Mouse (Mus musculus): ENCODE measurements at regions not wholly inside any gene's neighbourhood (a gene's known extent, or its start where the extent isn't known, plus 50 kb on each side); places are given as distances from the start of the nearest gene placed in this dataset.

DNA sequence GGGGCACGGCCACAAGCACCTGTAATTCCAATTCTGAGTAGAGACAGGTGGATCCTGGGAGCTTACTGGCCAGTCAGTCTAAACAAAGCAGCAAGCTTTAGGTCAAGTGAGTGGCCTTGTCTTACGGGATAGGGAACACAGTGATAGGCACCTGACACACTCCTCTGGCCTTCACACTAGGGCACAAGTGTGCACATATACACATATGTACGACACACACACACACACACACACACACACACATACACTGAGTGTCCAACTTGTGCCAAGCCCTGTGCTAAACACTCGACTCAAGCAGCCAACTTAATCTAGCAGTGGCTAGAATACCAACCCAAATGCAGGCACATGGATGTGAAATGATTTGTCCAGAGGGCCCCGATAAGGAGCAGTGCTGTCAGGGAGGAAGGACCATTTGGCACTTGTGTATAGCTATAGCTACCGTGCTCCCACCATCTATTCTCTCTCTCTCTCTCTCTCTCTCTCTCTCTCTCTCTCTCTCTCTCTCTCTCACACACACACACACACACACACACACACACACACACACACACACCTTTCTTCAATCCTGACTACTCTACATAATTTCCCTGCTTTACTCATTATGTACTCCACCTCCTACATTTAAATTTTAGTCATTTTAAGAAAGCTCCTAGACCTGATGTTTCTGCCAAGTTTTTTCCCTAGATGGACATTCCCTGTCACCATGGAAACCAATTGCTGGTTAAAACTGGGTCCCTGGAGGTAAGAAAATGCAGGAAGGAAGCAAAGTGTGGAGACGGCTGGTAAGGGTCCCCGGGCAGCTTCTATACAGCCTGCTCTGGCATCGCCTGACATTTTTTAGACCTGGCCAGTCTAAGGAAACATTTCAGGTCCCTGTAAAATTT lies 609.2 kb downstream of the Zfp706 start:
- WGBS, result 76% methylated on average over 9 of the region's 9 CpGs
- Histone ChIP-seq H3K4me3 (ENCODE audit: insufficient read depth, low read depth, low read length) (no peak overlapping the region), H3K36me3 (ENCODE audit: control insufficient read depth, insufficient read depth, low read length) (no peaks in the 10 kb centered on the region), H3K4me1 (ENCODE audit: control insufficient read depth, insufficient read depth, low read length) (no peaks in the 10 kb centered on the region), H3K27me3 (replicated peaks; ENCODE audit: control insufficient read depth, insufficient read depth, low read length) (no peaks in the 10 kb centered on the region), H3K27ac (ENCODE audit: insufficient read depth, low read depth, low read length) (no peak overlapping the region)
- DNase-seq, result no peak
- TF ChIP-seq CTCF (conservative IDR thresholded peaks at IDR 0.05; ENCODE audit: insufficient read depth, insufficient read length, low read depth, low read length), result no peak
- no peak for TF ChIP-seq POLR2A (IDR thresholded peaks at IDR 0.05; ENCODE audit: low read depth, low read length)

DNA sequence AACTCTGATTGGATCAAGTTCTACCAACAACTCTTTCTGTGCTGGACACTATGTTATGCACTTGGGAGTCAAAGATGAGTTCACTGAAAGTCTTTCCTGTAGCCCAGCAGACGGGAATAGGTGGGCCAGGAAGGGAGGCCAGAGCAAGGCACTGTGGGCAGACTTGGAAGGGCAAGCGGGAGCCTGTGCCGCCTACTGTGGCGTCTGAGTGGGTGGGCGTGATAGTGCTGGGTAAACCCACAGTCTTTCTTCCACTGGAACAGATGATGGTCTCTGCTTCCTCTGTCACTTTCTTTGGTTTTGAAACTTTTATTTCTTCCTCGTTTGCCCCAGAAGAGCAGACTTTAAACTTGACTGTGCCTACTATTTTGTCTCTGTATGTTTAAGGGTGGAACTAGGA lies 610.8 kb downstream of the Zfp706 start:
- Histone ChIP-seq H3K36me3 (ENCODE audit: control insufficient read depth, insufficient read depth, low read length) (no peaks in the 10 kb centered on the region), H3K27ac (ENCODE audit: insufficient read depth, low read depth, low read length) (no peak overlapping the region)

DNA sequence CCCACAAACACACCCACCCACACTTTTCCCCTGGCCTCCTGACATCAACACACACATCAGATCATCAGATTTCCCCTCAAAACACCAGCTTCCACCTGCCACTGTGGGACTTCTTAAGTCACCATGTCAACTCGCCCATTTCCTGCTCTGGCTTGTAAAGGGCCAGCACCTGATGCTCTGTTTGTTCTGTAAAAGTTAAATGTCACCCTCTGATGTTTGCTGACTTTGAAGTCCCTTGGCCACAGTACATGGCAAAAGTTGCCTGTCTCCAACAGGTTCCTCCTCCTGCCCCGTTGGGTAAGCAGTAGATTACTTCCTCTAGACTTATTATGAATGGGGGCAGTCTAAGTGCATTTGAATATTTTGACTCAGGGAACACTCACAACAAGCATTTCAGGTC lies 611.3 kb downstream of the Zfp706 start:
- no peaks in the 10 kb centered on the region for H3K36me3 ChIP-seq (ENCODE audit: control insufficient read depth, insufficient read depth, low read length)
- WGBS, result 67% methylated on average over 2 of the region's 2 CpGs
- TF ChIP-seq CTCF (conservative IDR thresholded peaks at IDR 0.05; ENCODE audit: insufficient read depth, insufficient read length, low read depth, low read length) (no peak), POLR2A (IDR thresholded peaks at IDR 0.05; ENCODE audit: low read depth, low read length) (no peak)
- no peak overlapping the region for H3K27ac ChIP-seq (ENCODE audit: insufficient read depth, low read depth, low read length)
- H3K4me3 ChIP-seq (ENCODE audit: insufficient read depth, low read depth, low read length), result no peak overlapping the region
- DNase-seq, result no peak
- H3K4me1 ChIP-seq (ENCODE audit: control insufficient read depth, insufficient read depth, low read length), result no peaks in the 10 kb centered on the region
- H3K27me3 ChIP-seq (replicated peaks; ENCODE audit: control insufficient read depth, insufficient read depth, low read length), result no peaks in the 10 kb centered on the region

More for the DNA sequence above, 610.8 kb downstream of the Zfp706 start:
- no peak for DNase-seq
- H3K4me1 ChIP-seq (ENCODE audit: control insufficient read depth, insufficient read depth, low read length), result no peaks in the 10 kb centered on the region
- 95% methylated on average over 6 of the region's 6 CpGs for WGBS
- H3K27me3 ChIP-seq (replicated peaks; ENCODE audit: control insufficient read depth, insufficient read depth, low read length), result no peaks in the 10 kb centered on the region
- TF ChIP-seq POLR2A (IDR thresholded peaks at IDR 0.05; ENCODE audit: low read depth, low read length) (no peak), CTCF (conservative IDR thresholded peaks at IDR 0.05; ENCODE audit: insufficient read depth, insufficient read length, low read depth, low read length) (no peak)
- no peak overlapping the region for H3K4me3 ChIP-seq (ENCODE audit: insufficient read depth, low read depth, low read length)

DNA sequence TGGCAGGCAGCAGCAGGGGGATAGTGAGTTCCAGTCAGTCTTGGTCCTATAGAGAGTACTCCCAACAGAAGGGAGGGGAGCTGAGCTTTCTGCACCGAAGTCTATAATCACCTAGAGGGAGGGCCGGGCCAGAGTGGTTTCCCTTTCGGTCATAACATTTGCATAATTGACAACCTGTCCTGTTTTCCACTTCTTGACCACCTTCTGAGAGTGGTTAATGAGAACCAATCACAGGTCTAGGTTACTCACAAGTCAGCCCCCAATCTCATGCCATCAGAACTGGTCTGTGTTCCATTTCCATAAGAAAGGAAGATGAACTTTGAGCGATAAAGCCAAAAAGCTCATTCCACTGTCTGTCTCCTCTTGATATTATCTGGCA lies 611.9 kb downstream of the Zfp706 start:
- Histone ChIP-seq H3K4me3 (ENCODE audit: insufficient read depth, low read depth, low read length) (no peak overlapping the region), H3K36me3 (ENCODE audit: control insufficient read depth, insufficient read depth, low read length) (no peaks in the 10 kb centered on the region), H3K27ac (ENCODE audit: insufficient read depth, low read depth, low read length) (no peak overlapping the region), H3K27me3 (replicated peaks; ENCODE audit: control insufficient read depth, insufficient read depth, low read length) (no peaks in the 10 kb centered on the region), H3K4me1 (ENCODE audit: control insufficient read depth, insufficient read depth, low read length) (no peaks in the 10 kb centered on the region)
- DNase-seq, result no peak
- TF ChIP-seq CTCF (conservative IDR thresholded peaks at IDR 0.05; ENCODE audit: insufficient read depth, insufficient read length, low read depth, low read length) (no peak), POLR2A (IDR thresholded peaks at IDR 0.05; ENCODE audit: low read depth, low read length) (no peak)
- WGBS, result 76% methylated on average over 4 of the region's 4 CpGs

DNA sequence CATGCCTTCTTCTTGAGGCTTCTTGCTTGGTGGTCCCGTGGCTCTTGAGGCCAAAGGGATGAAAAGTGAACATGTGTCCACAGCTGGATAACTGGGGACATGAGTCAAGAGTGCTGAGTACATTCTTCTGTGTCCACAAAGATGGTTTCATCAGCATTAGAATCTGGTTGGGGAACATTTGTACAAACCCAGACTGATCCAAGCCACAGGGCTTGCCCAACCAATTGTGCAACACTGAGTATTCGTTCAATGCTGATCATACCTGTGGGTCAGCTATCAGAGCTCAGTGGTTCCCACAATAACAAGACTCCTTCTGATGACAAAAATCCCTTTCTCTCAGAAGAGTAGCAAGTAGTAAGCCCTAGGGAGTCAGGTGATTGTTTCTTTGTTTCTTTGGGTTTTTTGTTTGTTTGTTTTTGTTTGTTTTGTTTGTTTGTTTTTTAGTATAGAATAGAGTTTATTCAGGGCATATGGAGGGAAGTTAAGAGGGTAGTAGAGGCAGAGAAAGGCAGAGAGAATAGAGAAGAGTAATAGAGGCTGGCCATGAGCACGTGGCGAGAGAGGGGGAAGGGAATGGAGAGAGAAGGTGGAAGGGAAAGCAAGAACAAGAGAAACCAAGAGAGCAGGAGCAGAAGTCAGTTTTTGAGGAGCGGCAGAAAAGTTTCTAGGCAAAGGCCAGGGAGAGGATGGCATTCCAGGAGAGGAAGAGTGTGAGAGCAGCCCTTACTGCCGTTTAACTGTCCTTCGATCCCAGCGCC lies 612.5 kb downstream of the Zfp706 start:
- 83% methylated on average over 8 of the region's 8 CpGs for WGBS
- no peak for TF ChIP-seq POLR2A (IDR thresholded peaks at IDR 0.05; ENCODE audit: low read depth, low read length)
- no peak for TF ChIP-seq CTCF (conservative IDR thresholded peaks at IDR 0.05; ENCODE audit: insufficient read depth, insufficient read length, low read depth, low read length)
- Histone ChIP-seq H3K27ac (ENCODE audit: insufficient read depth, low read depth, low read length) (no peak overlapping the region), H3K4me1 (ENCODE audit: control insufficient read depth, insufficient read depth, low read length) (no peaks in the 10 kb centered on the region), H3K36me3 (ENCODE audit: control insufficient read depth, insufficient read depth, low read length) (no peaks in the 10 kb centered on the region), H3K4me3 (ENCODE audit: insufficient read depth, low read depth, low read length) (no peak overlapping the region), H3K27me3 (replicated peaks; ENCODE audit: control insufficient read depth, insufficient read depth, low read length) (no peaks in the 10 kb centered on the region)
- no peak for DNase-seq

DNA sequence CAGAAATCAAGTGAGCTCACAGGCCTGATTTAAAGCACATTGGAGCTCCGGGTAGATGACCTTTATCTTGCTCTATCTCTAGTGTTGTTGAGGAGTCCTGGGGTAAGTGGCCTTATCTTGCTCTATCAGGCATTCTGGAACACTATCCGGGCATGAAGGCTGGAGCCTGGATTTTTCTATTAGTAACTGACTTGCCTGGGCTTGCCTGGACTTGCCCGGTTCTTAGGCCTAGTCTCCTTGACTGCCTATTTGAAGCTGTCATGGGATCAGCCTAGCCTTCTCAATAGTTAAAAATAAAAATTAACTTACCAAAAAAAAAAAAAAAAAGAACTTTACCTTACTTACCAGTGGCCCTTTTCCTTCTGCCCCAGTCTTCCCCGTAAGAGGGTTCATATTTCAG lies 617.8 kb downstream of the Zfp706 start:
- TF ChIP-seq CTCF (conservative IDR thresholded peaks at IDR 0.05; ENCODE audit: insufficient read depth, insufficient read length, low read depth, low read length), result no peak
- TF ChIP-seq POLR2A (IDR thresholded peaks at IDR 0.05; ENCODE audit: low read depth, low read length), result no peak
- Histone ChIP-seq H3K4me3 (ENCODE audit: insufficient read depth, low read depth, low read length) (no peak overlapping the region), H3K4me1 (ENCODE audit: control insufficient read depth, insufficient read depth, low read length) (no peaks in the 10 kb centered on the region), H3K27ac (ENCODE audit: insufficient read depth, low read depth, low read length) (peak overlapping the region; percentile 46; the same call in 1 of the 2 replicates), H3K36me3 (ENCODE audit: control insufficient read depth, insufficient read depth, low read length) (no peaks in the 10 kb centered on the region), H3K27me3 (replicated peaks; ENCODE audit: control insufficient read depth, insufficient read depth, low read length) (no peaks in the 10 kb centered on the region)
- peak; percentile 5 for DNase-seq
- 64% methylated on average over 4 of the region's 4 CpGs for WGBS

DNA sequence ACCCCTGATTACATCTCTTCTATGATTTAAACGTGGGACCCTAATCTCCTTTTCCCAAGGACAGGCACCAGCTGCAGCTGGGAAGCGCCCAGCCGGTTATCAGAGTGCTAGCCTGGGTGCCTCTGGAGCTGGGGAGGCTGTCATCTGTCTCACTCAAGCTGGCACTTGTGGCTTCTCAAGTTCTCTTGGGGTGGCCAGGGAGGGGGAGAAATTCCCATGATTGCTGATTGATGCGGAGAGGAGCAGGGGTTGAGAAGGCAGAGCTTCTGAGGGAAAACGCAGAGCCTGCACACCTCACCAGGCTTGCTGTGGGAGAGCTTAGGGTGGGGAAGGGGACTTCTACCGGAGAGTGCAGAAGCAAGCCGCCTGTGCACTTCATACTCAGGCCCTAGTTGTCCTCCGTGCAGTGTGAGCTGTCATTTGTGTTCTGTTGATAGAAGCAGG lies 626.3 kb downstream of the Zfp706 start:
- no peak for DNase-seq
- no peaks in the 10 kb centered on the region for H3K27me3 ChIP-seq (replicated peaks; ENCODE audit: control insufficient read depth, insufficient read depth, low read length)
- H3K4me1 ChIP-seq (ENCODE audit: control insufficient read depth, insufficient read depth, low read length), result no peaks in the 10 kb centered on the region
- no peak overlapping the region for H3K4me3 ChIP-seq (ENCODE audit: insufficient read depth, low read depth, low read length)
- no peak for TF ChIP-seq POLR2A (IDR thresholded peaks at IDR 0.05; ENCODE audit: low read depth, low read length)
- no peak for TF ChIP-seq CTCF (conservative IDR thresholded peaks at IDR 0.05; ENCODE audit: insufficient read depth, insufficient read length, low read depth, low read length)
- no peak overlapping the region for H3K27ac ChIP-seq (ENCODE audit: insufficient read depth, low read depth, low read length)
- no peaks in the 10 kb centered on the region for H3K36me3 ChIP-seq (ENCODE audit: control insufficient read depth, insufficient read depth, low read length)
- 54% methylated on average over 8 of the region's 8 CpGs for WGBS

All from kidney, adult 2 months (tissue).